Mouse (Mus musculus) MEL-GATA-1-ER (cell line): ENCODE results near the gene Chchd10.
"Not testable (repeated sequence)": the region's sequence is repeated elsewhere in the genome, so short reads cannot be mapped to it uniquely, and the experiment has no call there.

Source experiments
- DNase-seq: peaks from one replicate; pipeline ENCODE4 v3.0.0-alpha.2; 2012; ENCODE audit warnings: low read depth; ENCODE audit errors: extremely low read depth

Gene Chchd10

GRCm38 (mm10) chr10:75932891-75933290 is at the start of gene Chchd10:
Gene Chchd10 (plus strand): TSS chr10:75933130.
- DNase-seq: no peak

- DNase-seq: no peak
These were observed 49.7 kb upstream of the Chchd10 start for GRCm38 (mm10) chr10:75883232-75883552.

DNA sequence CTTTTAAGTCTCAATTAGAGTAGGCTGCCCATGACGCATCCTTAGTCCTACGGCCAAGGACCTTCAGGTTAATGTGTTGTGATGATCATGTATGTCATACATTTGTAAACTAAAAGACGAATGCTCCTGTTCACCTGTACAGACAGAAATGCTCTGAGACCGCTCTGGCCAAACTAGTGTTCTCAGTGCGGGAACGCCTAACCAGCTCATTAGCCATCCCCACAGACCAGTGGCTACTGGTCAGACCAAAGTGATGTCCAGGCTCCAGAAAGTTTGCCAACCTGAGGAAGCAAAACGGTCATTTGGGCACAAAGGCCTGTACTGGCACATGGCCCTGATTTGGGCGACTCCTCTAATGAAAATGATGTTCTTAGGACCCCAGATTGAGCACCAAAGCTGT is 48.2 kb upstream of the Chchd10 start:
- no peak for DNase-seq

GRCm38 (mm10) chr10:75887504-75887903 is 45.4 kb upstream of the Chchd10 start:
- not testable (repeated sequence) for DNase-seq

DNA sequence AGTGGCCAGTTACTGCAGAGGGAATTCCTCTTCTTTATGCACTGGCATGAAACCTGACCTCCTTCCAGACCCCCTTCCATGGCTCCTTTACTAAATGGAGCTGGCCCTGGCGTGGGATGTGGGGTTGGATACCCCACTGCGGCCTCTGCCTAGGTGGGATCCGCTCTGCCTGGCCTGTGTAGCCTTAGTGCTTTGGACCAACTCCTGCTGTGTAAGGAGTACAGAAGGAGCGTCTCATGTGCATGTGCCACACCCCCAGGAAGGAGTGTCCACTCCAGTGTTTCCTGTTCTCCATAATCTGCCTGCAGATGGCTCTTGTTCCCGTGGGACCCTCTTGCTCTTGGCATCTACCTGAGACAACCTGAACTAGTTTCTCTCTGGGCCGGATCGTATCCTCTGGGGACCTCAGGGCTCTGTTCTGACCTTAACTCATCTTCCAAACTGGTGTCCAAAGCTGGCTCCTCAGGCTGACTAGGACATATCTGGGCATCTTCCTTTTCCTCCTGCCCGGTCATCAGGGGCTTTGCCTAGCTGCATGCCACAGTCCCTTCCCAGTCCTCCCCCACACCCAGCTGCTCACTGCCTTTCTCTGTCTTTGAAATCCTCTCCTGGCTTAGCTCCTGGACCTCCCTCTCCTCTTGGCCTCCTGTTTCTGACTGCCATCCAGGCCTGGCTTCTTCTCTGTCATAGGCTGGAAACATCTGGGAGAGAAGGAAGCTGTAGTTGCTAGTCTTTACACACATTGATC is 43.4 kb upstream of the Chchd10 start:
- no peak for DNase-seq

DNA sequence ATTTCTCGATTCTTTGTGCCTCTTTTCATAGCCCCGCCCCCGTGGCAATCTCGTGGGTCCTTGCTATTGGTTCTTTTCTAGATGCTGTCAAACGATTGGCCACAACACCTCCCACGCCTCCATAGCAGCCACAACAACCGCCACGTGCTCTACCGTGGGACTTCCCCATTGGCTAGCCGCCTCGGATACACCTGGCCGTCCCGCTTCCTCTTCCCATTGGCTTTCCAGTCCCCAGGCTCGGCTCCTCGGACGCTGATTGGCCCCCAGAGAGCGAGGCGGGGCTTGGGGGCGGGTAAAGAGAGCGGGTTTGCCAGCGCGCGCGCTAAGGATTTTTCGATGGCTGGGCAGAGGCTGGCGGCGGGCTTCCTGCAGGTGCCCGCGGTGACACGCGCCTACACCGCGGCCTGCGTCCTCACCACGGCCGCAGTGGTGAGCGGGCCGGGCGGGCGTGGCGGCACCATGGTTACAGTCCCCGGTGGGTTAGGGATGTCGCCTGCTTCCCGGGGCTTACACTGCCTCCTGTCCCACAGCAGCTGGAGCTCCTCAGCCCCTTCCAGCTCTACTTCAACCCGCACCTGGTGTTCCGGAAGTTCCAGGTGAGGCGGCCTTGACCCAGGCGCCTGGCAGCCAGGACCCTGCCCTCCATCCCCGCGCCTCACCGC is 39.7 kb upstream of the Chchd10 start, which contains the start of gene Derl3:
Gene Derl3 (plus strand): TSS at position 325 of the 662 bp plus-strand sequence.
- DNase-seq: peak; percentile 98

DNA sequence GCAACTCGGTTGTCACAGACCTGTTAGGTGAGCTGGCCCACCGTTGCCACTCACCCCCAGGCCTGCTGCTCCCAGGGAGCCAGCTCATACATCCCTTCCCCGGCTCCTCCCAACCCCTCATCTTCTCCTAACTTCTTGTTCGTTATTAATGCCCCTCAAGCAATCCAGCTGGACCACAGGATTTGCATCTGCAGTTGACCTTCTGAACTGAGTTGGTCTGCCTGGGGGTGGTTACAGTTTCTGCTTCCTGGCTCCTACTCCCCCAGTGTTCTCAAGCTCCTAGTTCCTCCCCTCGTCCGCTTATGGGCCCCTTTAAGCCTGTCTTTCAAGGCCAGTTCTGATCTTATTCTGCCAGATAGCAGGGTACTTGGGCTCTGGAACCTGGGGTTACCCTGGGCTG is 38.3 kb upstream of the Chchd10 start:
- no peak for DNase-seq

GRCm38 (mm10) chr10:75895730-75896129 is 37.2 kb upstream of the Chchd10 start:
- no peak for DNase-seq

DNA sequence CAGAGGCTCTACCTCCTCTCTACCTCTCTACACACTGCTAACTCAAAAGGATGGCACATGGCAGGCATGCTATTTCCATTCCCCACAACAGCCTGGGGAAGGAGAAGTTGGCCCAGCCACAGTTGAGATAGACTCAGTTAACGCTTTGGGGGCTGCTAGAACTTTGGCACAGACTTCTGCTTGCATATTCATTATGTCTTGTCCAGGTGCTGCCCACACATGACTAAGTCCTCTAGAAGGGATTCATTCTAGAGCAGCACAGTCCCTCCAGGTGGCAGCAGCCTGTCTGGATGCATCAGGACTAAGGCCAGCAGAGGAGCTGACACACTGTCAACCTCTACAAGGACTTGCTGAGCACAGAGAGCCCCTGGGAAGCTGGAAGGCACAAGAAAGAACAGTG is 36.7 kb upstream of the Chchd10 start:
- DNase-seq: no peak

GRCm38 (mm10) chr10:75897373-75897772 is 35.6 kb upstream of the Chchd10 start:
- DNase-seq: peak; percentile 6

DNA sequence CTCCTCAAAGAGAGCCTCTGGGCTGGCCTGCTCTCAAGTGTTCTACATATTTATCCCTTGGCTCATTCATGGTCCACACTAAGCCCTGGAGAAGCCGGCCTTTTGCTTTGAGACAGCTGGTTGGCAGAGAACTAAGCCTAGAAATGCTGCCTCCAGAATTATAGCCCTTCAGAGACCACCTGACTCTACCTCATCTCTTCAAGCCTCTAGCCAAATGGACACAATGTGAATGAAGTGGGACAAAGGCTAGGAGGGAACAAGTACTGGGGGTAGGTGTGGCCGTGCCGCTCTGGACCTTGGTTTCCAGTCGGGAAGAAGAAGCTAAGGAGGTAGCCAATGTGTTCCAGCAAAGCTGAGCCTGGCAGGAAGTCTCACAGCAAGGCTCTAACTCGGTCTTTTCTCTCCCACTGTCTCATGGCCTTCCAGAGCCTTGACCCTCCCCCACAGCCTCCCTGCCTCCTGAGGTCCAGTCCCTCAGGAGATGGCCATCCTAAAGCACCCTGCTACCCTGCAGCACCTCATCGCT is 34.8 kb upstream of the Chchd10 start:
- DNase-seq: no peak

DNA sequence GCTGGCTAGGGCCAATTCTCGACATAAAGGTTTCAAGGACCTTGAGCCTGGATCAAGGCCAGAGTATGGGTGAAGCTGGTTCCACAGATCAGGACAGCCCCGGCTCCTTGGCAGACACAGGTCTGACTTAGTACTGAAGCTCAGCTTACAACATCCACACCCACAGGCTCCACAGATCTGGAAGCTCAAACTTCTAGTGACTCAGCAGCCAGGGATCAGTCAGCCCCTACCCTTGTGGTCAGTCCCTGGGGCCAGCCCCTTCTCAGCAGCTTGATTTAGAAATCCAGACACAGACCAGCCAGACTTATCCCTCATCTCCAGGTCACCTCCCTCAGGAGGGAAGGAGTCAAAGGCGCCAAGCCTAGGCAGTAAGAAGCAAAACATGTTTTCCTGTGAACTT is 34.1 kb upstream of the Chchd10 start:
- no peak for DNase-seq

GRCm38 (mm10) chr10:75904391-75904790 is 28.5 kb upstream of the Chchd10 start:
- DNase-seq: no peak

GRCm38 (mm10) chr10:75906882-75907281 is 26.0 kb upstream of the Chchd10 start:
- DNase-seq: no peak

DNA sequence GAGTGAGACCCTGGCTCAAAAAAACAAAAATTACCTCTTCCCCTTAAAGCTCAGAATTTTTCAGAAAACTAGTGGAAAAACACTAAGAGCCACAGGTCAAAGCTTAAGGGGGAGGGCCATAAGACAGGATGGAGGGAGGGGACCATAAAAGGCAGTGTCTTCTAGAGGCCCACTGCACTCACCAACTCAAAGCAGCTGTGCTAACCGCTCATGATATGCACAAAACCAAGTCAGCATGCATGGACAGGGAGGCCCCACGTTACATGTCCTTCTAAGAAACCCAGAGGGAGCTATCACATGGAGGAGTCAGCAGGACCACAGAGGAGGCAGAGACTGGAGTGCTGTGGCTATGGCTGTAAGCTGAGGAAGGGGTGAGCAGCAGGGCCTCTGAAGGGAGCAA is 22.2 kb upstream of the Chchd10 start:
- no peak for DNase-seq

DNA sequence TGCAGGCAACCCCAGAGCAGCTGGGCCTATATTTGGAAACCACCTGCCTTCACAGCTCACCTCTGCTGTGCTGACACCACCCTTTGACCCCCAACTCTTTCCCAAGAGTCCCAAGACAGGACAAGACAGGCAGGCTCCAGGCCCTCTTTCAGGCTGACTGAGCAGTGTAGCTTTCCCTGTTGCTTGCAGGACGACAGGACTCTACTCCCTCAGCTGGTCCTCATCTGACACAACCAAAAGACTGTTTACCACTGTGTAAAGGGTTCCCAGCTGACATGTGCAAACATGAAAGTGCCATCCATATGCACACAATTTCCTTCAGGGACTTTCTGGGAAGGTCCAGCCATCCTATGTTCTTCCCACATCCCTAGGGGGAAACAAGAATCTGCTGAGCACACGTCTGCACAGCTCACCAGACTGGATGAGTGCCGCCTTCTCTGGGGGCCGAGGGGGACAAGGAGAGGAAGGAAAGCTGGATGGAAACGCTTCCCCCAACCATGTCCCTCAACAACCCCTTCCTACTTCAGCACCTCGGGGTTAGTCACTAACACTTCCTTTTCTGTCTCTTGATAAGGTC is 19.8 kb upstream of the Chchd10 start:
- DNase-seq: no peak

GRCm38 (mm10) chr10:75915557-75915956 is 17.4 kb upstream of the Chchd10 start:
- DNase-seq: no peak

DNA sequence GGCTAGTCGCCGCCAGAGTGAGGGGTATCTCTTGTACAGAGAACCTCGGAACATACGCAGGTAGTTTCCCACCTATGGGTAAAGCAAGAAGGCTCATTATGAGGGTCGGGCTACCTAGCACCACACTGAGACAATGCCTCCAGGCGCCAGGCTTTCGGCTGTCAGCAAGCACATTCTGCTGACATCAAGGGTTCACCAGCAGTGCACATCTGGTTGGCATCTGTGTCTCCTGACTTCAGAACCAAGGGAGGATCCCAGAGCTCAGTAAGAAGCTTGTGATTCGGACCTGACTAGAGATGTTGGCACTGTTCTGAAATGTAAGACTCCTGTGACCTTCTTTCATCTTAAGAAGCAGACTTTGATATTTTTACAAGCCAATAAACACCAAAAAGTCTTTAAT is 16.1 kb upstream of the Chchd10 start:
- DNase-seq: no peak

GRCm38 (mm10) chr10:75919026-75919425 is 13.9 kb upstream of the Chchd10 start:
- DNase-seq: no peak

GRCm38 (mm10) chr10:75921026-75921725 is 11.8 kb upstream of the Chchd10 start, which contains the start of gene Smarcb1:
Gene Smarcb1 (minus strand): TSS chr10:75921617.
- DNase-seq: peak; percentile 78

DNA sequence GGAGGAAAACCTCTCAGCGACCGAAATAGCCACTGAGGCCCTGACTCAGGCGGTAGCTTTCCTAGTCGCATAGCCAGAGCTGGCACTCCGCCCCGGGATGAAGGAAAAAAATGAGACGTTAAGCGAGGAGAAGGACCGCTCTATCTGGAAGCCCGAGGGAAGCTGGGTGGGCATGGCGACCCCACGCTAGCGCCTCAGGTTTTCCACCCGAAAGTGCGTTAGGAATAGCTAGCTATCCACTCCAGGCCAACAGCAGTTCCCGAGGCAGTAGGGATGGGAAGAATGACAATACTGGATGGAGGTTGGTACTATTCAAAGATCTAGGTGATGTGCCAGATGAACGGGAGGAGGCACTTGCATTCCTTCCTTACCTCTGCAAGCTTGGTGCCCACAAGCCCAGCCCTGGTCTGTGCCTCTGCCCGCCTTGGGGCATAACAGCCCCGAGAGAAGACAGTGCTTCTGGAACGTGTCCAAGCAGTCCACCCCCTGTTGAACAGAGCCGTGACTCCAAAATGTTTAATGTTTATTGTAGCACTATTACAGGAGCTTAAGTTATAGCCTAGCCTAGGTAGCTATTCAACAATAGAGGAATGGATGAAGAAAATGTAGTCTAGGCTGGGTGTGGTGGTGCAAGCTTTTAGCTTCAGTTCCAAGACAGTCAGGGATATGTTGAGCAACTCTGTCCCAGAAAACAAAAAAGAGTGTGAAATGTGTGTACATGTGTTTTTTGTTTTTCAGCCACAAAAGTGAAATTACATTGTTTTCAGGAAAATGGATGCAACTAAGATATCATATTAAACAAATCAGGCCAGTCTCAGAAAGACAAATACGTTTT is 11.0 kb upstream of the Chchd10 start:
- DNase-seq: peak; percentile 3
